Mouse (Mus musculus): Measurements from ENCODE around the gene Sypl. TPM values are rescaled to one million over a fixed set of nuclear protein-coding genes. Genes with fewer than 3 reads are reported as not detected.

The Sypl gene
- polyA plus RNA-seq, 1 experiment from 2014 or later: 53.3 TPM

GRCm38 (mm10) chr12:33000402-33000801 is 46.7 kb downstream of the Sypl start:
- DNase-seq (ENCODE audit: low spot score) (no peak), ATAC-seq (replicated peaks; ENCODE audit: low FRiP score) (no peak)
- Histone ChIP-seq H3K4me2 (ENCODE audit: low read depth, low read length, severe bottlenecking) (no peak overlapping the region), H3K4me3 (ENCODE audit: low read depth, low read length) (no peak overlapping the region), H3K27me3 (ENCODE audit: control insufficient read depth, insufficient read depth, low read length) (no peaks in the 10 kb centered on the region), H3K27ac (ENCODE audit: low read depth, low read length) (no peak overlapping the region), H3K9ac (ENCODE audit: low read length) (no peak overlapping the region), H3K9me3 (ENCODE audit: control insufficient read depth, low read length) (no peaks in the 10 kb centered on the region), H3K36me3 (ENCODE audit: control insufficient read depth, insufficient read depth, low read length) (no peaks in the 10 kb centered on the region), H3K4me1 (replicated peaks; ENCODE audit: control insufficient read depth, insufficient read depth, low read length) (no peaks in the 10 kb centered on the region)
- 72% methylated on average over 4 of the region's 4 CpGs for WGBS

GRCm38 (mm10) chr12:33003339-33003965 is 49.8 kb downstream of the Sypl start:
- Histone ChIP-seq H3K9me3 (ENCODE audit: control insufficient read depth, low read length) (no peaks in the 10 kb centered on the region), H3K4me2 (ENCODE audit: low read depth, low read length, severe bottlenecking) (no peak overlapping the region), H3K9ac (ENCODE audit: low read length) (no peak overlapping the region), H3K27ac (ENCODE audit: low read depth, low read length) (no peak overlapping the region), H3K4me1 (replicated peaks; ENCODE audit: control insufficient read depth, insufficient read depth, low read length) (no peaks in the 10 kb centered on the region), H3K36me3 (ENCODE audit: control insufficient read depth, insufficient read depth, low read length) (no peaks in the 10 kb centered on the region), H3K27me3 (ENCODE audit: control insufficient read depth, insufficient read depth, low read length) (no peaks in the 10 kb centered on the region), H3K4me3 (ENCODE audit: low read depth, low read length) (no peak overlapping the region)
- 77% methylated on average over 8 of the region's 8 CpGs for WGBS
- ATAC-seq (replicated peaks; ENCODE audit: low FRiP score) (no peak), DNase-seq (ENCODE audit: low spot score) (no peak)

- Histone ChIP-seq H3K4me3 (ENCODE audit: low read depth, low read length) (no peak overlapping the region), H3K36me3 (ENCODE audit: control insufficient read depth, insufficient read depth, low read length) (no peaks in the 10 kb centered on the region), H3K9me3 (ENCODE audit: control insufficient read depth, low read length) (no peaks in the 10 kb centered on the region), H3K27me3 (ENCODE audit: control insufficient read depth, insufficient read depth, low read length) (no peaks in the 10 kb centered on the region), H3K4me2 (ENCODE audit: low read depth, low read length, severe bottlenecking) (no peak overlapping the region), H3K27ac (ENCODE audit: low read depth, low read length) (no peak overlapping the region), H3K9ac (ENCODE audit: low read length) (no peak overlapping the region), H3K4me1 (replicated peaks; ENCODE audit: control insufficient read depth, insufficient read depth, low read length) (no peaks in the 10 kb centered on the region)
- 83% methylated on average over 5 of the region's 5 CpGs for WGBS
- DNase-seq (ENCODE audit: low spot score): no peak
- no peak for ATAC-seq (replicated peaks; ENCODE audit: low FRiP score)
Measured at GRCm38 (mm10) chr12:33005858-33006257, 52.2 kb downstream of the Sypl start.

- H3K4me3 ChIP-seq (ENCODE audit: low read depth, low read length): no peak overlapping the region
- H3K4me2 ChIP-seq (ENCODE audit: low read depth, low read length, severe bottlenecking): no peak overlapping the region
- H3K27me3 ChIP-seq (ENCODE audit: control insufficient read depth, insufficient read depth, low read length): no peaks in the 10 kb centered on the region
- no peak for ATAC-seq (replicated peaks; ENCODE audit: low FRiP score)
- no peak for DNase-seq (ENCODE audit: low spot score)
- WGBS: 88% methylated on average over 2 of the region's 2 CpGs
- H3K4me1 ChIP-seq (replicated peaks; ENCODE audit: control insufficient read depth, insufficient read depth, low read length): no peaks in the 10 kb centered on the region
- H3K36me3 ChIP-seq (ENCODE audit: control insufficient read depth, insufficient read depth, low read length): no peaks in the 10 kb centered on the region
- H3K9ac ChIP-seq (ENCODE audit: low read length): no peak overlapping the region
- H3K9me3 ChIP-seq (ENCODE audit: control insufficient read depth, low read length): no peaks in the 10 kb centered on the region
- H3K27ac ChIP-seq (ENCODE audit: low read depth, low read length): no peak overlapping the region
Measured at GRCm38 (mm10) chr12:33007176-33007575, 53.5 kb downstream of the Sypl start.

GRCm38 (mm10) chr12:33008305-33009110 is 54.8 kb downstream of the Sypl start:
- 46% methylated on average over 7 of the region's 7 CpGs for WGBS
- Histone ChIP-seq H3K4me1 (replicated peaks; ENCODE audit: control insufficient read depth, insufficient read depth, low read length) (no peaks in the 10 kb centered on the region), H3K27me3 (ENCODE audit: control insufficient read depth, insufficient read depth, low read length) (no peaks in the 10 kb centered on the region), H3K4me3 (ENCODE audit: low read depth, low read length) (no peak overlapping the region), H3K27ac (ENCODE audit: low read depth, low read length) (no peak overlapping the region), H3K9ac (ENCODE audit: low read length) (no peak overlapping the region), H3K4me2 (ENCODE audit: low read depth, low read length, severe bottlenecking) (no peak overlapping the region), H3K9me3 (ENCODE audit: control insufficient read depth, low read length) (no peaks in the 10 kb centered on the region), H3K36me3 (ENCODE audit: control insufficient read depth, insufficient read depth, low read length) (no peaks in the 10 kb centered on the region)
- DNase-seq (ENCODE audit: low spot score) (peak; percentile 49), ATAC-seq (replicated peaks; ENCODE audit: low FRiP score) (no peak)

GRCm38 (mm10) chr12:33009206-33009966 is 55.7 kb downstream of the Sypl start:
- Histone ChIP-seq H3K4me2 (ENCODE audit: low read depth, low read length, severe bottlenecking) (no peak overlapping the region), H3K27me3 (ENCODE audit: control insufficient read depth, insufficient read depth, low read length) (no peaks in the 10 kb centered on the region), H3K4me1 (replicated peaks; ENCODE audit: control insufficient read depth, insufficient read depth, low read length) (no peaks in the 10 kb centered on the region), H3K9me3 (ENCODE audit: control insufficient read depth, low read length) (no peaks in the 10 kb centered on the region), H3K27ac (ENCODE audit: low read depth, low read length) (no peak overlapping the region), H3K9ac (ENCODE audit: low read length) (no peak overlapping the region), H3K36me3 (ENCODE audit: control insufficient read depth, insufficient read depth, low read length) (no peaks in the 10 kb centered on the region), H3K4me3 (ENCODE audit: low read depth, low read length) (no peak overlapping the region)
- ATAC-seq (replicated peaks; ENCODE audit: low FRiP score) (no peak), DNase-seq (ENCODE audit: low spot score) (no peak)
- 93% methylated on average over 6 of the region's 6 CpGs for WGBS

- no peak for DNase-seq (ENCODE audit: low spot score)
Measured at GRCm38 (mm10) chr12:33010026-33010425, 56.3 kb downstream of the Sypl start.

GRCm38 (mm10) chr12:33014050-33014796 is 60.5 kb downstream of the Sypl start:
- no peak overlapping the region for H3K4me3 ChIP-seq (ENCODE audit: low read depth, low read length)
- DNase-seq (ENCODE audit: low spot score) (no peak), ATAC-seq (replicated peaks; ENCODE audit: low FRiP score) (0 out of 2 replicates have a peak, but pooled peaks have one; percentile 61)
- 0 out of 2 replicates have a peak overlapping the region, but pooled peaks have one; percentile 18 for H3K27ac ChIP-seq (ENCODE audit: low read depth, low read length)
- no peak overlapping the region for H3K9ac ChIP-seq (ENCODE audit: low read length)
- no peaks in the 10 kb centered on the region for H3K4me1 ChIP-seq (replicated peaks; ENCODE audit: control insufficient read depth, insufficient read depth, low read length)
- no peaks in the 10 kb centered on the region for H3K27me3 ChIP-seq (ENCODE audit: control insufficient read depth, insufficient read depth, low read length)
- H3K36me3 ChIP-seq (ENCODE audit: control insufficient read depth, insufficient read depth, low read length): no peaks in the 10 kb centered on the region
- no peaks in the 10 kb centered on the region for H3K9me3 ChIP-seq (ENCODE audit: control insufficient read depth, low read length)
- WGBS: 61% methylated on average over 7 of the region's 7 CpGs
- no peak overlapping the region for H3K4me2 ChIP-seq (ENCODE audit: low read depth, low read length, severe bottlenecking)

More at GRCm38 (mm10) chr12:33010026-33010425, 56.3 kb downstream of the Sypl start:
- Histone ChIP-seq H3K36me3 (ENCODE audit: control insufficient read depth, insufficient read depth, low read length) (no peaks in the 10 kb centered on the region), H3K4me1 (replicated peaks; ENCODE audit: control insufficient read depth, insufficient read depth, low read length) (no peaks in the 10 kb centered on the region), H3K4me2 (ENCODE audit: low read depth, low read length, severe bottlenecking) (no peak overlapping the region), H3K27ac (ENCODE audit: low read depth, low read length) (no peak overlapping the region), H3K27me3 (ENCODE audit: control insufficient read depth, insufficient read depth, low read length) (no peaks in the 10 kb centered on the region), H3K9ac (ENCODE audit: low read length) (no peak overlapping the region), H3K4me3 (ENCODE audit: low read depth, low read length) (no peak overlapping the region), H3K9me3 (ENCODE audit: control insufficient read depth, low read length) (no peaks in the 10 kb centered on the region)
- WGBS: 40% methylated on average over 3 of the region's 3 CpGs
- ATAC-seq (replicated peaks; ENCODE audit: low FRiP score): no peak
